Mouse (Mus musculus): ENCODE results near the gene Gpx7.
"Not testable (repeated sequence)": the region's sequence is repeated elsewhere in the genome, so short reads cannot be mapped to it uniquely, and the experiment has no call there.

DNA sequence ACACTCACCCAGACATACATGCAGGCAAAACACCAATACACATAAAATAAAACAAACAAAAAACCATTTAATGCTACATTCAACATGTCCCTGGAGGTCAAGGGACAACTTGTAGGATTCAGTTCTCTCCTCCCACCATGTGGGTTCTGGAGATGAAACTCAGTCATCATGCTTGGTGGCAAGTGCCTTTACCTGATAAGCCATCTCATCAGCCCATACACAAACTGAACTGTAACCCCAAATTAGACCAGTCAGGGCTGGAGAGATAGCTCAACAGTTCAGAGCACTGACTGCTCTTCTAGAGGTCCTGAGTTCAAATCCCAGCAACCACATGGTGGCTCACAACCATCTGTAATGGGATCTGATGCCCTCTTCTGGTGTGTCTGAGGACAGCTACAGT lies 53.2 kb downstream of the Gpx7 start:
- not testable (repeated sequence) for TF ChIP-seq CTCF (IDR thresholded peaks at IDR 0.05; ENCODE audit: low read depth, low read length); GATA1 (IDR thresholded peaks at IDR 0.05; ENCODE audit: borderline replicate concordance, low read length); GATA2 (IDR thresholded peaks at IDR 0.05; ENCODE audit: borderline replicate concordance, low read depth, low read length)
- TF ChIP-seq TAL1 (conservative IDR thresholded peaks at IDR 0.05; ENCODE audit: low read depth, low read length), result peak; percentile 48
